Mouse (Mus musculus) hindbrain, embryonic 16.5 days (tissue): ENCODE measurements around the gene Glg1. TPM values are rescaled to one million over a fixed set of nuclear protein-coding genes. Genes with fewer than 3 reads are reported as not detected.

Experiments
- ATAC-seq: fragments of 200-750 bp; cut with Nextera tagmentation; 2 replicates; pipeline ENCODE4 v1.8.0; 2017; ENCODE audit warnings: moderate TSS enrichment, moderate library complexity
- H3K27ac ChIP-seq: fragments of 300-500 bp; sonication (generic); 2 replicates; pipeline ENCODE4 v1.5.1; 2014; ENCODE audit warnings: low read depth, mild to moderate bottlenecking, control low read depth, low read length, moderate library complexity
- H3K27me3 ChIP-seq: fragments of 300-500 bp; sonication (generic); replicated peaks from 2 replicates; pipeline ENCODE4 v1.6.1; 2014; ENCODE audit warnings: low read length; ENCODE audit not compliant: control insufficient read depth, insufficient read depth
- H3K36me3 ChIP-seq: fragments of 300-500 bp; sonication (generic); 2 replicates; pipeline ENCODE4 v1.6.1; 2014; ENCODE audit warnings: mild to moderate bottlenecking, low read length, moderate library complexity, mixed read lengths; ENCODE audit not compliant: control insufficient read depth, insufficient read depth
- H3K4me1 ChIP-seq: fragments of 300-500 bp; sonication (generic); 2 replicates; pipeline ENCODE4 v1.6.1; 2014; ENCODE audit warnings: low read depth, low read length; ENCODE audit not compliant: control insufficient read depth, insufficient read depth
- H3K4me2 ChIP-seq: fragments of 300-500 bp; sonication (generic); 2 replicates; pipeline ENCODE4 v1.6.1; 2014; ENCODE audit warnings: mild to moderate bottlenecking, low read length, control low read depth, moderate library complexity
- H3K4me3 ChIP-seq: fragments of 300-500 bp; sonication (generic); 2 replicates; pipeline ENCODE4 v1.5.1; 2014; ENCODE audit warnings: mild to moderate bottlenecking, low read length, control low read depth, moderate library complexity
- H3K9ac ChIP-seq: fragments of 300-500 bp; sonication (generic); 2 replicates; pipeline ENCODE4 v1.6.1; 2014; ENCODE audit warnings: low read depth, mild to moderate bottlenecking, control low read depth, low read length, moderate library complexity
- H3K9me3 ChIP-seq: fragments of 300-500 bp; sonication (generic); 2 replicates; pipeline ENCODE4 v1.6.1; 2014; ENCODE audit warnings: mild to moderate bottlenecking, low read length, moderate library complexity; ENCODE audit not compliant: control insufficient read depth
- WGBS: fragments of 180-500 bp; shearing (Covaris S2); extraction: QIAGEN DNeasy Blood & Tissue Kit; methylation state at CpG from one replicate; pipeline ENCODE4 v1.1.7; 2014; 5-methylcytosine and 5-hydroxymethylcytosine counted together
- polyA plus RNA-seq: library from polyadenylated mRNA; unstranded; fragments of >200 nt; fragmentation: Nextera tagmentation; extraction: Ambion mirVana; gene quantifications from 2 replicates; pipeline ENCODE4 v1.2.1, GENCODE M21; 2015

Gene Glg1
- polyA plus RNA-seq, 1 experiment from 2014 or later: 58.1 TPM

GRCm38 (mm10) chr8:111218107-111218506, 40.9 kb downstream of the Glg1 start:
- H3K4me3 ChIP-seq: no peak overlapping the region
- H3K9ac ChIP-seq: no peak overlapping the region
- 70% methylated on average over 3 of the region's 3 CpGs for WGBS
- no peak overlapping the region for H3K4me2 ChIP-seq
- H3K4me1 ChIP-seq: no peaks in the 10 kb centered on the region
- no peaks in the 10 kb centered on the region for H3K9me3 ChIP-seq
- ATAC-seq: peak; percentile 68; the same call in 1 of the 2 replicates
- no peaks in the 10 kb centered on the region for H3K36me3 ChIP-seq
- H3K27me3 ChIP-seq: no peaks in the 10 kb centered on the region
- no peak overlapping the region for H3K27ac ChIP-seq

GRCm38 (mm10) chr8:111213406-111213805, 45.6 kb downstream of the Glg1 start:
- WGBS: 90% methylated on average over 5 of the region's 5 CpGs
- H3K4me2 ChIP-seq: no peak overlapping the region
- no peak overlapping the region for H3K4me3 ChIP-seq
- no peaks in the 10 kb centered on the region for H3K4me1 ChIP-seq
- H3K9ac ChIP-seq: no peak overlapping the region
- H3K9me3 ChIP-seq: no peaks in the 10 kb centered on the region
- H3K27me3 ChIP-seq: no peaks in the 10 kb centered on the region
- ATAC-seq: no peak
- H3K36me3 ChIP-seq: no peaks in the 10 kb centered on the region
- no peak overlapping the region for H3K27ac ChIP-seq

GRCm38 (mm10) chr8:111211180-111211579, 47.8 kb downstream of the Glg1 start:
- H3K9ac ChIP-seq: no peak overlapping the region
- no peaks in the 10 kb centered on the region for H3K9me3 ChIP-seq
- H3K4me2 ChIP-seq: no peak overlapping the region
- WGBS: 96% methylated on average over 2 of the region's 2 CpGs
- no peaks in the 10 kb centered on the region for H3K4me1 ChIP-seq
- H3K36me3 ChIP-seq: no peaks in the 10 kb centered on the region
- H3K27me3 ChIP-seq: no peaks in the 10 kb centered on the region
- H3K27ac ChIP-seq: no peak overlapping the region
- no peak overlapping the region for H3K4me3 ChIP-seq
- ATAC-seq: no peak

GRCm38 (mm10) chr8:111209874-111210273, 49.1 kb downstream of the Glg1 start:
- Histone ChIP-seq H3K27ac (no peak overlapping the region), H3K27me3 (no peaks in the 10 kb centered on the region), H3K4me2 (no peak overlapping the region), H3K36me3 (no peaks in the 10 kb centered on the region), H3K9ac (no peak overlapping the region), H3K9me3 (no peaks in the 10 kb centered on the region), H3K4me3 (no peak overlapping the region), H3K4me1 (no peaks in the 10 kb centered on the region)
- ATAC-seq: no peak

GRCm38 (mm10) chr8:111206321-111206720, 52.7 kb downstream of the Glg1 start:
- Histone ChIP-seq H3K9me3 (no peaks in the 10 kb centered on the region), H3K27ac (no peak overlapping the region), H3K36me3 (no peaks in the 10 kb centered on the region), H3K4me2 (no peak overlapping the region), H3K9ac (no peak overlapping the region), H3K4me1 (no peaks in the 10 kb centered on the region), H3K4me3 (no peak overlapping the region), H3K27me3 (no peaks in the 10 kb centered on the region)
- no peak for ATAC-seq
- WGBS: 87% methylated on average over 6 of the region's 6 CpGs

- H3K9ac ChIP-seq: no peak overlapping the region
- 95% methylated on average over 6 of the region's 6 CpGs for WGBS
- H3K4me3 ChIP-seq: no peak overlapping the region
- ATAC-seq: no peak
- no peak overlapping the region for H3K27ac ChIP-seq
- no peak overlapping the region for H3K4me2 ChIP-seq
- no peaks in the 10 kb centered on the region for H3K27me3 ChIP-seq
- no peaks in the 10 kb centered on the region for H3K36me3 ChIP-seq
- H3K4me1 ChIP-seq: no peaks in the 10 kb centered on the region
- H3K9me3 ChIP-seq: no peaks in the 10 kb centered on the region
These were observed 54.0 kb downstream of the Glg1 start for GRCm38 (mm10) chr8:111205033-111205432.

GRCm38 (mm10) chr8:111203341-111203740, 55.7 kb downstream of the Glg1 start:
- H3K27me3 ChIP-seq: no peaks in the 10 kb centered on the region
- H3K4me3 ChIP-seq: no peak overlapping the region
- no peaks in the 10 kb centered on the region for H3K36me3 ChIP-seq
- no peak overlapping the region for H3K27ac ChIP-seq
- 91% methylated on average over 2 of the region's 2 CpGs for whole genome bisulfite sequencing
- ATAC-seq: no peak
- H3K9me3 ChIP-seq: no peaks in the 10 kb centered on the region
- no peaks in the 10 kb centered on the region for H3K4me1 ChIP-seq
- H3K4me2 ChIP-seq: no peak overlapping the region
- no peak overlapping the region for H3K9ac ChIP-seq

GRCm38 (mm10) chr8:111197966-111198365, 61.0 kb downstream of the Glg1 start:
- Histone ChIP-seq H3K4me3 (no peak overlapping the region), H3K4me1 (no peaks in the 10 kb centered on the region), H3K9me3 (no peaks in the 10 kb centered on the region), H3K9ac (no peak overlapping the region), H3K27ac (no peak overlapping the region), H3K27me3 (no peaks in the 10 kb centered on the region), H3K4me2 (no peak overlapping the region), H3K36me3 (peaks cover 9% of the 10 kb centered on the region)
- ATAC-seq: no peak
- WGBS: 96% methylated on average over 3 of the region's 3 CpGs

GRCm38 (mm10) chr8:111196181-111196580, 62.8 kb downstream of the Glg1 start:
- ATAC-seq: no peak
- Histone ChIP-seq H3K9ac (no peak overlapping the region), H3K9me3 (no peaks in the 10 kb centered on the region), H3K27me3 (no peaks in the 10 kb centered on the region), H3K4me2 (no peak overlapping the region), H3K4me3 (no peak overlapping the region), H3K36me3 (peaks cover 11% of the 10 kb centered on the region), H3K4me1 (no peaks in the 10 kb centered on the region), H3K27ac (no peak overlapping the region)

GRCm38 (mm10) chr8:111188594-111189211, 70.3 kb downstream of the Glg1 start:
- no peak for ATAC-seq
- Histone ChIP-seq H3K27ac (no peak overlapping the region), H3K4me2 (no peak overlapping the region), H3K9me3 (no peaks in the 10 kb centered on the region), H3K9ac (no peak overlapping the region), H3K4me1 (no peaks in the 10 kb centered on the region), H3K27me3 (no peaks in the 10 kb centered on the region), H3K4me3 (no peak overlapping the region), H3K36me3 (peaks cover 22% of the 10 kb centered on the region)
- 85% methylated on average over 6 of the region's 6 CpGs for WGBS
